Mouse (Mus musculus) kidney, postnatal 36 days (tissue): ENCODE results near the gene Hesx1.
A peak's percentile ranks its signal among the peaks of the same experiment; 100 is the strongest.
"Not testable (repeated sequence)": the region's sequence is repeated elsewhere in the genome, so short reads cannot be mapped to it uniquely, and the experiment has no call there.

Experiments used
- DNase-seq, 2 experiments: peaks; one replicate each; pipeline ENCODE4 v3.0.0; 2021 to 2022; ENCODE audit warnings: mixed read lengths in 2 of 2

Hesx1 gene

DNA sequence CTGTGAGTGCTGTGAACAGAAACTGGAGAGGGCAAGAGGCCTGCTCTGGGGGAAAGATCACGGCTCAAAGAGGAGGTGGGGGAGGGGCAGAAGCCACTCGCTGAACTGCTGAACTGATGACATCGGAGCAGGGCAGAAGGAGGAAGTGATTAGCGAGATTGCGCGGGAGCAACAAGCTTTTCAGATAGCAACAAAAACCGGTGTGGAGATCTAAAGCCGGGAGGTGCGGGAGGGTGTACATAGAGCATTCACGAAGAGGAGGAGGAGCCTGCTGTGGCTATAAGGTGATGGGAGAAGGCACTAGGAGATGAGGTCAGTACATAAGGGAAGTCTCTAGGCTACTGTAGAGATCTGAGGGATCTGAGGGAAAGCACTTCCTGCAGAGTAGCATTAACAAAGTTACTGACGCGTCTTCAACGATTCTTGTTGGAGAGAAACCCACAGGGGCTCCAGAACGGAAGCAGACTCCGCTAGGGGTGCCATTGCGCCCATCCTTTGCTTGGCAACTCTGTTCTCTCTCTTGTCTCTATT, at the start of gene Hesx1:
TSS of gene Hesx1 (plus strand) at position 206 of the 531 bp plus-strand sequence.
- peak; percentile 38 to 76 for DNase-seq

DNA sequence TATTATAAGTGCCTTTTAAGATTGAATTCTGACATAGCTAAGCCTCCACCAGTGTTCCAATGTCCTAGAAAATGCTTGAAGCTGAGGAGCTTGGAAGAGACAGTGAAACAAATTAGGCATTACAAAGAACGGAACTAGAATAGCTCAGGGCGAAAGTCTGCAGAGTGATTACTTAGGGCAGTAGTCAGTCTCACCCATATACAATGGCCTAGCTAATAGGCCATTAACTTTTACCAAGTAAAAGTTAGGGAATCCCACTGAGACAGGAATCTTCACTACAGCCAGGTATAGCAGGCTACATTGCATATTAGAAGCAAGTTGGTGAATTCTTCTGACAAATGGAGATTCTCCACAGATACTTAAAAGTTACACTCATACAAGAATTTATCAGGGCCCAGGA, 38.1 kb upstream of the Hesx1 start:
- not testable (repeated sequence) for DNase-seq

DNA sequence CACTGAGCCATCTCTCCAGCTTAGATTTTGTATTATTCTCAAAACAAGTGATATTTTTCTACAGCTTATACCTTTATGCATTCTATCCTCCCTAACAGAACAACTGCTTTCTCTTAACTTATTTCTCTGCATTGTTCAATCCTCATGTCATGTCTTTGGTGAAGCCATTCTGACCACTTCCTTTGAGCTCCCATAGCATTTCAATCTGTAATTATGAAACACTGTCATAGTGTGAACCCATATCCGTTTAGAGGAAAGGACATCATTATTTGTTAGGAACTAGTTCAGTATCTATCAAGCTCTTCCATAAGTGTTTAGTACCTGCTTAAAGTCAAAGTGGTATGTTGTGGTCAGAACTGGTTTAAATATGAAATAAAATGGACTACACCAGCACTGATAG, 33.7 kb upstream of the Hesx1 start:
- DNase-seq = no peak

GRCm38 (mm10) chr14:26969164-26969563, 25.1 kb upstream of the Hesx1 start:
- no peak for DNase-seq

DNA sequence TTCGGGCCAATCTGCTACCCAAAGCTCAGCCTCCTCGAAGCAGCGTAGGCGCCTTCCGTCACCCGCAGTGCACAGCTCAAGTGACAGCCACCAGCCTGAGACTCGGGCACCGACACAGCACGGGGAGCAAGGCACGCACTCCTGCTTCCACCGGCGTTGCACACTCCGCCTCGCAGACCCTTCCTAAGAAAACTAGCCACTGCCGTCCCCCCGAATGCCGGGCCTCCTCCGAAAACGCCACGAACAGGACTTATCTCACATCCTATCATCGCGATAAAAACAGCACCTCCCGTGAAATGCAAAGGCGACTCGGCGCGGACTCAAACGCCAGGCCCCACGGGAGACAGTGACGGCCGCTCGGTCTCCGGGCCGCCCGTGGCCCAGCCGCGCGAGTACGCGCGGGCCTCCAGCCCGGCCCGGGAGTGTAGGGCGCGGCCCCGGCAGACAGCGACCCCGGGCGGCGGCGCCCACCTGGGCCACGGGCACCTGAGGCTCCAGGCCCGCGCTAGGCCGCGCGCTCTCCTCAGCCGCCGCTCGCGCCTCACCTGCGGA, 24.3 kb upstream of the Hesx1 start:
- DNase-seq = peak; percentile 29 to 66

DNA sequence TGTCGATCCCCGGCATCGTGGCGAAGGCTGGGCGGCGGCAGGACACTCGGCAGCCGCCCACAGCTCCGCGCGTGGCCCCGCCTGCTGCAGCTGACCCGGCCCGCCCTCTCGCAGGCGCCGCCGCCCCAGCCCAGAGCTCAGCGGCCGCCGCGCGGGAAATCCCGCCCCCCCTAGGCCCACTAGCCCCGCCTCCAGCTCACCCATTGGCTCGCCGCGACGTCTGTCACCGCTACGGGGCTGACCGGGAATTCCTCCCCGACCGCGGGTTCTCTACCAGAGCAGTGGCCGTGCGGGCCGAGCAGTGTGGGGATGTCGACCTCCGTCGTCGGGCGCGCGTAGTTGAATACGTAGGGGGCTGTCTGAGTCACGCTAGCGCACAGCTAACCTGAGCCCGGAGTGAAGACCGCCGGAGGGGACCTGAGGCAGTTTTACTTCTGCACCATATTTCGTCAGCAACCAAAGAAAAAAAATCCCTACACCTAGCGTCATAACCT, 23.7 kb upstream of the Hesx1 start:
- peak; percentile 96 to 100 for DNase-seq

- peak; percentile 16 to 28 for DNase-seq
Observed at GRCm38 (mm10) chr14:26971106-26971789, 23.0 kb upstream of the Hesx1 start, which contains the start of gene Appl1. Appl1 (minus strand) TSS chr14:26971232.

GRCm38 (mm10) chr14:26973089-26973488, 21.1 kb upstream of the Hesx1 start:
- no peak for DNase-seq

- DNase-seq = no peak
Observed at GRCm38 (mm10) chr14:26975490-26975889, 18.7 kb upstream of the Hesx1 start.

- DNase-seq = no peak
Observed at GRCm38 (mm10) chr14:26976212-26976611, 18.0 kb upstream of the Hesx1 start.

GRCm38 (mm10) chr14:26977500-26977899, 16.7 kb upstream of the Hesx1 start:
- no peak for DNase-seq

GRCm38 (mm10) chr14:26979808-26980207, 14.4 kb upstream of the Hesx1 start:
- no peak for DNase-seq

GRCm38 (mm10) chr14:26981021-26981420, 13.2 kb upstream of the Hesx1 start:
- DNase-seq = no peak

GRCm38 (mm10) chr14:26981494-26982149, 12.6 kb upstream of the Hesx1 start:
- DNase-seq = peak in 1 of 2 experiments; percentile 39

DNA sequence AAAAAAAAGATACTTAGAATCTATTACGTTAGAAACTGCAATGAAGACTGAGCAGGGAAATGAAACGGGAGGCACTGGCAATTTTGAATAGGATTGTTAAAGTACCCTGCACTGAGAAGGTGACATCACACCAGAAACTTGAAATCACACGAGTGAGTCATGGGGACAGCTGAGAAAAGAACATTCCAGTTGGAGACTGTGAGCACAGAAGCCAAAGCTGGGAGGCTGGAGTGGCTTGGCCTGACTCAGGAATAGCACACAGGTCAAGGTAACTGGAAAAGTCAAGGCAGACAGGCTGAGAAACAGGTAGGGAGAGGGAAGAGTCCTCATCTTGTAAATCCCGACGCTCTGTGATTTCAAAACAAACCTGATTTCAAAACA, 12.1 kb upstream of the Hesx1 start:
- DNase-seq = no peak

- peak in 1 of 2 experiments; percentile 52 for DNase-seq
Observed at GRCm38 (mm10) chr14:26988694-26989093, 5.5 kb upstream of the Hesx1 start.

- DNase-seq = peak in 1 of 2 experiments; percentile 13
Observed at GRCm38 (mm10) chr14:26991622-26992021, 2.6 kb upstream of the Hesx1 start.

DNA sequence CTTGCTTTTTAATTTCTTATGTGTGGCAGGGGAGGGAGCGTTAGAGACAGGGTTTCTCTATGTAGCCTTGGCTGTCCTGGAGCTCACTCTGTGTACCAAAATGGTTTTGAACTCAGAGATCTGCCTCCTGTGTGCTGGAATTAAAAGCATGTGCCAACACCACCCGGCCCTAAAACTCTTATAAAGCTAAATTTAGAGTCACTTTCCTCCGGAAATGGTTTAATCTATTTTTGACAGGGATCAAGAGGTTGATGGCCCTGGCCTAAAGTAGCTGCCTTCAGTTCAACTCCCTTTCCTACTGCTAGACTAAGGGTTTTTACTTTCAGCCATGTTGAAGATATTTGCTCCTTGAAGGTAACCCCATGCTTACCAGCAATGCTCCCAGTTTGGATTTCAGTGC, 789 bp upstream of the Hesx1 start:
- DNase-seq = no peak

DNA sequence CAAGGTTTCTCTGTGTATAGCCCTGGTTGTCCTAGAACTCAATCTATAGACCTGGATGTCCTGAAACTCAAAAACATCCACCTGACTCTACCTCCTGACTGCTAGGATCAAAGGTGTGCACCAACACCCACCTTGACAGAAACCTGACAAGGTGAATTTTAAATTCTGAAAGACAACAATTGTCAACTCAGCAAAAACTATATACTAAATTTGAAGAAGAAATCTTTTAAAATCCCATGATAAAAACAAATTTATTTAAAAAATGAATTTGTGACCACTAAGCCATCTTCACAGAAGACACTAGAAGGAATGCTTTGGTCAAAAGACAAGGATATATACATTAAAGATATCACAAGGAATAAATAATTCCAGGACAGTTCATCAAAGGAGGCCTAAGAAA, 2.0 kb downstream of the Hesx1 start:
- DNase-seq = no peak

- DNase-seq = peak; percentile 33 to 34
Observed at GRCm38 (mm10) chr14:27000386-27000785, 6.2 kb downstream of the Hesx1 start.

GRCm38 (mm10) chr14:27004906-27005305, 10.7 kb downstream of the Hesx1 start:
- DNase-seq = peak in 1 of 2 experiments; percentile 52

- no peak for DNase-seq
Observed at GRCm38 (mm10) chr14:27005937-27006336, 11.7 kb downstream of the Hesx1 start.

GRCm38 (mm10) chr14:27011561-27011960, 17.3 kb downstream of the Hesx1 start:
- no peak for DNase-seq

DNA sequence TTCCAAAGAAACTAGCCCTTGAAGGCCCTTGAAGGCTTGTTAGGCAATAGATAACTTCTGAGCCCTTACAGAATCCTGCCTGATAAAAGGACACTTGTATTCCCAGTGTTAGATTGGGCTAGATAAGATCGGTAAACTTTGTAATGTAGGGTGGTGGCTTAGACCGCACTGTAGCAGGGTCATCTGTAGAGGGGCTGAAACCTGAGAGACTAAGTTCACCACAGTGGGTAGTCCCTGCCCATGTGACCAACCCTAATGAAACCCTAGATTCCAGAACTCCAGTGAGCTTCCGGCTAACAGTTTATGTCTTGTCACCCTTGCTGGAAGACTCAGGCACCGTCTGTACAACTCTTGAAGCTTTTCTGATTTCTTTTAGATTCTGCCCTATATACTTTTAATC, 19.4 kb downstream of the Hesx1 start:
- no peak for DNase-seq
